Mouse (Mus musculus) liver, postnatal 0 days (tissue): ENCODE results near the gene Pdzk1ip1.

Experiments
- CTCF ChIP-seq: sonication (generic); IDR thresholded peaks from 2 replicates; pipeline ENCODE4 v1.5.1; 2016; ENCODE audit warnings: antibody characterized with exemption, low read depth
- EP300 ChIP-seq: IDR thresholded peaks from 2 replicates; pipeline ENCODE4 v1.6.1; 2016; ENCODE audit warnings: antibody characterized with exemption, low read depth, mild to moderate bottlenecking

- TF ChIP-seq CTCF (no peak), EP300 (no peak)
These were observed 5.5 kb downstream of the Pdzk1ip1 start for GRCm38 (mm10) chr4:115094056-115094455.
